Mouse (Mus musculus): Measurements from ENCODE around the gene Tnfsf9.

- TF ChIP-seq GATA1 (IDR thresholded peaks at IDR 0.05; ENCODE audit: low read length) (no peak), TAL1 (IDR thresholded peaks at IDR 0.05; ENCODE audit: low read length) (no peak)
Observed at GRCm38 (mm10) chr17:57135635-57136034, 30.5 kb downstream of the Tnfsf9 start.
